Mouse (Mus musculus) embryonic facial prominence, embryonic 11.5 days (tissue): ENCODE data around the gene Slc27a3. TPM values are rescaled to one million over a fixed set of nuclear protein-coding genes. Genes with fewer than 3 reads are reported as not detected.

ENCODE experiments used
- ATAC-seq: fragments of 200-750 bp; cut with Nextera tagmentation; replicated peaks from 2 replicates; pipeline ENCODE4 v1.8.0; 2017; ENCODE audit warnings: low read depth; ENCODE audit not compliant: insufficient number of reproducible peaks, low FRiP score, low TSS enrichment
- DNase-seq: peaks from one replicate; pipeline ENCODE4 v3.0.0-alpha.2; 2015; ENCODE audit warnings: low spot score
- H3K27ac ChIP-seq: fragments of 300-500 bp; sonication (generic); replicated peaks from 2 replicates; pipeline ENCODE4 v1.5.1; 2014; ENCODE audit warnings: mild to moderate bottlenecking, low read depth, low read length, control low read depth
- H3K27me3 ChIP-seq: fragments of 300-500 bp; sonication (generic); 2 replicates; pipeline ENCODE4 v1.6.1; 2014; ENCODE audit warnings: mild to moderate bottlenecking, low read length, moderate library complexity, mixed read lengths; ENCODE audit not compliant: control insufficient read depth, insufficient read depth
- H3K36me3 ChIP-seq: fragments of 300-500 bp; sonication (generic); replicated peaks from 2 replicates; pipeline ENCODE4 v1.6.1; 2014; ENCODE audit warnings: low read depth, mild to moderate bottlenecking, low read length, moderate library complexity, mixed read lengths; ENCODE audit not compliant: control insufficient read depth, insufficient read depth
- H3K4me1 ChIP-seq: fragments of 300-500 bp; sonication (generic); 2 replicates; pipeline ENCODE4 v1.6.1; 2014; ENCODE audit warnings: low read length, mixed read lengths; ENCODE audit not compliant: control insufficient read depth, insufficient read depth
- H3K4me2 ChIP-seq: fragments of 300-500 bp; sonication (generic); 2 replicates; pipeline ENCODE4 v1.6.1; 2014; ENCODE audit warnings: low read depth, mild to moderate bottlenecking, control low read depth, low read length, moderate library complexity
- H3K4me3 ChIP-seq: fragments of 300-500 bp; sonication (generic); 2 replicates; pipeline ENCODE4 v1.5.1; 2014; ENCODE audit warnings: low read depth, low read length, control low read depth
- H3K9ac ChIP-seq: fragments of 300-500 bp; sonication (generic); replicated peaks from 2 replicates; pipeline ENCODE4 v1.6.1; 2014; ENCODE audit warnings: mild to moderate bottlenecking, control low read depth, low read length
- H3K9me3 ChIP-seq: fragments of 300-500 bp; sonication (generic); replicated peaks from 2 replicates; pipeline ENCODE4 v1.6.1; 2016; ENCODE audit warnings: mild to moderate bottlenecking, low read length, inconsistent platforms, mixed read lengths; ENCODE audit not compliant: control insufficient read depth
- WGBS: fragments of 180-500 bp; shearing (Covaris S2); extraction: QIAGEN DNeasy Blood & Tissue Kit; methylation state at CpG from one replicate; pipeline ENCODE4 v1.1.7; 2014; 5-methylcytosine and 5-hydroxymethylcytosine counted together
- polyA plus RNA-seq: library from polyadenylated mRNA; unstranded; fragments of >200 nt; fragmentation: Nextera tagmentation; extraction: Ambion mirVana; gene quantifications from 2 replicates; pipeline ENCODE4 v1.2.1, GENCODE M21; 2014

Gene Slc27a3
- 15.3 and 16.8 TPM in 2 replicates for polyA plus RNA-seq

DNA sequence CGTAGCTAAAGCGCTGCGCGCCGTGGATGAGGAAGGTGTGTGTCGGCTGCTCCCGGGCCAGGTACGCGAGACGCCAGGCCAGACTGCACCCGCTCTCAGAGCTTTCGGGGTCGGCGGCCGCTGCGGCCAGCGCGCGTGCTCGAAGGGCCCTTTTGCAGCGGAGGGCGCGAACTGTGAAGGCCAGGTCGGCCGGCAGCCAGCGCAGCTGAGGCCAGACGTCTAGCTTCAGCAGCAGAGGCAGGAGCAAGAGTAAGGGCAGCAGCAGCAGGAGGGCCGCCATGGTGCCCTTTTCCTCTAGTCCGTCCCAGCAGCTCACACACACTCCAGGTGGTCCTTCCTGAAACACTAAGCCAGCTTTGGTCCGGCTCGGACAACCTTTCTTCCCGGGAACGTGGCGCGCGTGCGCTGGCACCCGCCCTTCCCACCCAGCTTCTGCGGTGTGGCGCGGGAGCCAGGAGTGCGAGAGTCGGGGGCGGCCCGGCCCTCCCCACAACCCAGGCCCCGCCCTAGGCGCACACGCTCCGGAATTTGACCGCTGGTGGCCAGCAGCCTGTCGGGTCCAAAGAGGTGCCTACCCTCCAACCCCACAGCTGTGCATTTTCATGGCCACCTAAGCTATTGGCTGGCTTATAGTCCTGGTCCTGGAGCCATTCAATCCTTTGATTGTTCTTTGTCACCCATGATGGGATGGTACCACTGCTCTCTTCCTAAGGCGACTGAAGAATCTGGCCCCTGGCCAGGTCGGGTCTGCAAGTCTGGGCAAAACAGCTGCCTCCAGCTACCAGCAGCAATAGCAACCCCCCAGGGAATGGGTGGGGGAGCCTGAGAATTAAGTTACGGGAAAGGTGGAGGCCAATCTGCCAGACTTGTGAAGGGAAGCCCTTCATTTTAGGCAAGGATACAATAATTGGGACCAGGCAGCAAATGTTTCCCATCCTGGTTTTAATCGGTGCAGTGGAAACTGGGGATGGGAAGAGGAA is at the start of gene Slc27a3:
Gene Slc27a3, minus strand, starts transcription at position 428 of the 980 bp plus-strand sequence.
- H3K9me3 ChIP-seq, result no peaks in the 10 kb centered on the region

DNA sequence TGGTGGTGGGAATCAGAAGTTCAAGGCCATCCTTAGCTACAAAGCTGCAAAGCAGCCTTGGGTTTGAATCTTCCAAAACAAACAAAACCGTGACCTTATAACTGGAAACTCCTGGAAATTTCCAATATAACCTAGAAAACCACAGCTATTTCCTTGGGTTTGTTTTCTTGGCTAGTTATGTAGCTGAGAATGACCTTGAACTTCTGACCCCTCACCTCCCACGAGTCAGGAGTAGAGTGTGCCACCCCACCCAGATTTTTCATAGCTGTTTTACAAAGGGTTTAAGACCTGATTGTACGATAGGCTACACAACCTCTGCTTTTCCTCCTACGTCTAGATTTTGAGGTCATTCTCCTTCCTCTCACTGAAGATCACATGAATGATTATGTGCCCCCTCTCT is 47.4 kb upstream of the Slc27a3 start:
- no peaks in the 10 kb centered on the region for H3K27me3 ChIP-seq
- 79% methylated on average over 4 of the region's 4 CpGs for WGBS
- no peak overlapping the region for H3K4me3 ChIP-seq
- H3K9ac ChIP-seq, result no peak overlapping the region
- H3K27ac ChIP-seq, result no peak overlapping the region
- DNase-seq (no peak), ATAC-seq (no peak)
- no peaks in the 10 kb centered on the region for H3K36me3 ChIP-seq
- no peaks in the 10 kb centered on the region for H3K4me1 ChIP-seq
- H3K4me2 ChIP-seq, result no peak overlapping the region
- no peaks in the 10 kb centered on the region for H3K9me3 ChIP-seq

More for the DNA sequence above, at the start of gene Slc27a3:
- DNase-seq (peak; percentile 82), ATAC-seq (peak; percentile 69)
- no peaks in the 10 kb centered on the region for H3K27me3 ChIP-seq
- H3K36me3 ChIP-seq, result peaks cover 19% of the 10 kb centered on the region
- WGBS, result under 1% methylated on average over 49 of the region's 55 CpGs
- H3K4me3 ChIP-seq, result peak within 1 kb of the TSS; percentile 63
- H3K4me1 ChIP-seq, result peaks cover 2% of the 10 kb centered on the region; the same call in 1 of the 2 replicates
- peak within 1 kb of the TSS; percentile 97 for H3K4me2 ChIP-seq
- peak within 1 kb of the TSS; percentile 85 for H3K9ac ChIP-seq
- H3K27ac ChIP-seq, result peak within 1 kb of the TSS; percentile 89

- ATAC-seq, result no peak
- Histone ChIP-seq H3K27ac (no peak overlapping the region), H3K36me3 (no peaks in the 10 kb centered on the region), H3K9me3 (no peaks in the 10 kb centered on the region), H3K4me1 (peaks cover 4% of the 10 kb centered on the region; the same call in 1 of the 2 replicates), H3K4me3 (peak overlapping the region; percentile 52), H3K27me3 (no peaks in the 10 kb centered on the region), H3K4me2 (peak overlapping the region; percentile 45), H3K9ac (peak overlapping the region; percentile 40)
- 58% methylated on average over 11 of the region's 11 CpGs for WGBS
- DNase-seq, result no peak
Measured at GRCm38 (mm10) chr3:90434073-90434730, 44.5 kb upstream of the Slc27a3 start.

DNA sequence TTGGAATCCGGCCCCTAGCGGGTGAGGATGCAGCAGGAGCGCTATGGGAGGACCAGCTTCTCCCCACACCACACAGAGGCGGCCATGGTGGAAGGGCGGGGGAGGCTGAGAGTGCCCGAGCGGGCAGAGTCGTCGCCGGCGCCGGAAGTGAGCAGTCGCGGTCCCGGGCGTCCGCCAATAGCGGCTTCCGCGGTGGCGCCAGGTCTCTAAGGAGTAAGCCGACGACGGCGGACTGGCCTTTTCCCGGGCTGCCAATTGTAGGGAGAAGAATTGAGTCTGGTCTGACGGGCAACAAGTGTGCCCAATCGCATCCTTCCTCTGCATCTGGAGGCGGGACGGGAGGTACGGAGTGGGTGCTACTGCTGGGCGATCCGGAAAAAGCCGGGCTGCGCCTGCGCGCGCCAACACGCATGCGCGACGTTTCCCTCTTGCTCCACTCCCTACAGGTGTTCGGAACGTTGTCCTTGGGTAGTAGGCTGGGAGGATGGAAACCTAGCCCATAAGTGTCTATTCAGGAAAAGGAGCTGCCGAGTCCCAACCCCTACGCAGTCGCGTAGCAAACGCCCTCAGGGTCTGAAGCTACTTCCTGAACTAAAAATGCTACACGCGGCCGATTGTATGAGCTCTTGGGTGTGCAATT is 43.8 kb upstream of the Slc27a3 start, which contains the start of gene Ints3:
Gene Ints3, minus strand, starts transcription at position 242 of the 640 bp plus-strand sequence.
- H3K36me3 ChIP-seq, result no peaks in the 10 kb centered on the region
- no peaks in the 10 kb centered on the region for H3K27me3 ChIP-seq
- DNase-seq, result peak; percentile 98
- under 1% methylated on average over 52 of the region's 52 CpGs for WGBS
- peak within 1 kb of the TSS; percentile 52 for H3K4me3 ChIP-seq
- H3K27ac ChIP-seq, result peak within 1 kb of the TSS; percentile 72
- H3K9ac ChIP-seq, result peak within 1 kb of the TSS; percentile 73
- peaks cover 4% of the 10 kb centered on the region; the same call in 1 of the 2 replicates for H3K4me1 ChIP-seq
- H3K9me3 ChIP-seq, result no peaks in the 10 kb centered on the region
- peak within 1 kb of the TSS; percentile 89 for H3K4me2 ChIP-seq
- ATAC-seq, result peak; percentile 99

DNA sequence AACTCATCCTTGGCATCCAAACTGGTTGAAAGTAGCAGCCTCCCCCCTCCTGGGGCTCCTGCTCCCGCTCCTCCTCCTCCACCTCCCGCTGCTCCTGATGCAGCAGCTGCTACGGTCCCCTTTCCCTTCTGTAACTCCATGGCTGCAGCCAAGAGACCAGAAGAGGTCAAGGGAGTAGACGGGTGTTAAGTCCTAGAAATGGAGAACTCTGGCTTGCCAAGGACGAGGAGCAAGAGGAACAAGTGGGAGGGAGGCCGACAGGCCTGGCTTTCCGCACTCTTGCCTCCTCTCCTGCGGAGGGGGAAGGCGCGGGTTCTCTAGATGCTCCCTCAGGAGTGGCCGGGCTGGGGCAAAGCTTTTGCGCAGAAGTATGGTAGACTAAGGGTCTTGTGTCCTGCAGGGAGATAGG is 43.1 kb upstream of the Slc27a3 start:
- H3K4me2 ChIP-seq, result peak overlapping the region; percentile 89

DNA sequence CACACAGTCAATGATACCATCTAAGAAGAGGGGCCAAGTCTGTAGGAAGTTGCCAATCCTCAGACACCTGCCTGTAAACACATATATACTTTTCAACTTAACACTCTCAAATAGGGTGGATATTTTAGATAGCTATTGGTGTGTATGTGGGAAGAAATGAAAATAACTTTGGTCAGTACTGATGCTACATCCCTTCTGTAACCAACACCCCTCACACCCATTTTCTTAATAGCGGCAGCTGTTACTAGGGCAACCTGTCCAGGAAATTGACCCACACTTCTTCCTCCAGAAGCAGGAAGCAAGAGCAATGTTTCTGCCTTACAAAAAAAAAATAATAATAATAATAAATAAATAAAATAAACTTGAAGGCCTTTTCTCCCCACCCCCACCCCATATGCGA is 42.6 kb upstream of the Slc27a3 start:
- H3K4me3 ChIP-seq, result peak overlapping the region; percentile 52
- no peak overlapping the region for H3K27ac ChIP-seq
- no peaks in the 10 kb centered on the region for H3K27me3 ChIP-seq
- H3K36me3 ChIP-seq, result no peaks in the 10 kb centered on the region
- peaks cover 4% of the 10 kb centered on the region; the same call in 1 of the 2 replicates for H3K4me1 ChIP-seq
- peak overlapping the region; percentile 89 for H3K4me2 ChIP-seq
- H3K9me3 ChIP-seq, result no peaks in the 10 kb centered on the region
- peak overlapping the region; percentile 73 for H3K9ac ChIP-seq
- DNase-seq, result no peak
- ATAC-seq, result no peak
- 19% methylated on average over 2 of the region's 2 CpGs for WGBS

More for the DNA sequence above, 43.1 kb upstream of the Slc27a3 start:
- Histone ChIP-seq H3K27me3 (no peaks in the 10 kb centered on the region), H3K9ac (peak overlapping the region; percentile 73), H3K36me3 (no peaks in the 10 kb centered on the region), H3K4me3 (peak overlapping the region; percentile 52), H3K9me3 (no peaks in the 10 kb centered on the region), H3K4me1 (peaks cover 4% of the 10 kb centered on the region; the same call in 1 of the 2 replicates), H3K27ac (peak overlapping the region; percentile 72)
- DNase-seq (peak; percentile 20), ATAC-seq (peak; percentile 10; the same call in 1 of the 2 replicates)
- 0% methylated on average over 12 of the region's 12 CpGs for WGBS

GRCm38 (mm10) chr3:90429576-90429975 is 39.8 kb upstream of the Slc27a3 start:
- H3K9me3 ChIP-seq, result no peaks in the 10 kb centered on the region
- H3K4me2 ChIP-seq, result no peak overlapping the region
- ATAC-seq, result no peak
- H3K4me3 ChIP-seq, result no peak overlapping the region
- peaks cover 4% of the 10 kb centered on the region; the same call in 1 of the 2 replicates for H3K4me1 ChIP-seq
- no peak overlapping the region for H3K9ac ChIP-seq
- H3K27me3 ChIP-seq, result no peaks in the 10 kb centered on the region
- no peaks in the 10 kb centered on the region for H3K36me3 ChIP-seq
- H3K27ac ChIP-seq, result no peak overlapping the region
- no peak for DNase-seq
- WGBS, result 88% methylated on average over 3 of the region's 3 CpGs
